Mouse (Mus musculus): Measurements from ENCODE around the gene Asb5. TPM values are rescaled to one million over a fixed set of nuclear protein-coding genes. Genes with fewer than 3 reads are reported as not detected.

Gene Asb5
- polyA plus RNA-seq (2017; shearing (Covaris generic)) = 6.3 TPM

GRCm38 (mm10) chr8:54529382-54530296 is at the start of gene Asb5, which contains the start of gene Spcs3:
TSS of gene Asb5 (plus strand) at chr8:54529580.
TSS of gene Spcs3 (minus strand) at chr8:54529998.

GRCm38 (mm10) chr8:54600671-54601251 is 71.4 kb downstream of the Asb5 start, which contains the start of gene Spata4:
TSS of gene Spata4 (plus strand) at chr8:54600781.

Other genes with a start within 250 kb of the Asb5 start
- 86.3 TPM for gene Spcs3, start 418 bp downstream of the Asb5 start, polyA plus RNA-seq (2017; shearing (Covaris generic))
- gene Spata4, start 71.2 kb downstream of the Asb5 start, polyA plus RNA-seq (2017; shearing (Covaris generic)) = not detected